Mouse (Mus musculus) ES-E14 (cell line): ENCODE measurements around the gene Jag1.

Experiments used
- HCFC1 ChIP-seq: IDR thresholded peaks from 2 replicates; pipeline ENCODE4 v1.6.1; 2012; ENCODE audit warnings: low read length, inconsistent platforms, borderline replicate concordance; ENCODE audit not compliant: insufficient read depth
- MAFK ChIP-seq: IDR thresholded peaks from 2 replicates; pipeline ENCODE4 v1.6.1; 2014; ENCODE audit warnings: mild to moderate bottlenecking, low read depth, low read length, inconsistent platforms; ENCODE audit not compliant: insufficient read depth
- ZC3H11A ChIP-seq: IDR thresholded peaks from 2 replicates; pipeline ENCODE4 v1.6.1; 2012; ENCODE audit warnings: low read depth, mild to moderate bottlenecking, inconsistent platforms, low read length, borderline replicate concordance
- ZNF384 ChIP-seq: IDR thresholded peaks from 2 replicates; pipeline ENCODE4 v1.6.1; 2012; ENCODE audit warnings: low read depth, low read length, inconsistent platforms

- TF ChIP-seq ZC3H11A (no peak), ZNF384 (no peak), MAFK (no peak), HCFC1 (no peak)
Measured at GRCm38 (mm10) chr2:137107203-137107602, 9.2 kb downstream of the Jag1 start.
